Mouse (Mus musculus): ENCODE results near the gene Cdc42bpg.
A peak's percentile ranks its signal among the peaks of the same experiment; 100 is the strongest.
"Not testable (repeated sequence)": the region's sequence is repeated elsewhere in the genome, so short reads cannot be mapped to it uniquely, and the experiment has no call there.

The Cdc42bpg gene

GRCm38 (mm10) chr19:6276426-6277421, 29.5 kb upstream of the Cdc42bpg start, which contains the start of gene Ehd1:
Gene Ehd1 (plus strand): TSS chr19:6276725.
- peak; percentile 98 for DNase-seq (ENCODE audit: low read depth, low spot score)

GRCm38 (mm10) chr19:6277661-6278438, 28.4 kb upstream of the Cdc42bpg start:
- peak; percentile 54 for DNase-seq (ENCODE audit: low read depth, low spot score)

- no peak for DNase-seq (ENCODE audit: low read depth, low spot score)
Observed at GRCm38 (mm10) chr19:6278439-6279073, 27.7 kb upstream of the Cdc42bpg start.

- DNase-seq (ENCODE audit: low read depth, low spot score) = no peak
Observed at GRCm38 (mm10) chr19:6279481-6280144, 26.6 kb upstream of the Cdc42bpg start.

- DNase-seq (ENCODE audit: low read depth, low spot score) = no peak
Observed at GRCm38 (mm10) chr19:6280554-6280953, 25.7 kb upstream of the Cdc42bpg start.

- DNase-seq (ENCODE audit: low read depth, low spot score) = no peak
Observed at GRCm38 (mm10) chr19:6281122-6282020, 24.9 kb upstream of the Cdc42bpg start.

GRCm38 (mm10) chr19:6283001-6283400, 23.3 kb upstream of the Cdc42bpg start:
- no peak for DNase-seq (ENCODE audit: low read depth, low spot score)

- no peak for DNase-seq (ENCODE audit: low read depth, low spot score)
Observed at GRCm38 (mm10) chr19:6284502-6284901, 21.8 kb upstream of the Cdc42bpg start.

- DNase-seq (ENCODE audit: low read depth, low spot score) = no peak
Observed at GRCm38 (mm10) chr19:6285226-6285625, 21.0 kb upstream of the Cdc42bpg start.

- DNase-seq (ENCODE audit: low read depth, low spot score) = no peak
Observed at GRCm38 (mm10) chr19:6285632-6286433, 20.4 kb upstream of the Cdc42bpg start.

GRCm38 (mm10) chr19:6286434-6287401, 19.5 kb upstream of the Cdc42bpg start:
- DNase-seq (ENCODE audit: low read depth, low spot score) = no peak

GRCm38 (mm10) chr19:6288236-6288894, 17.9 kb upstream of the Cdc42bpg start:
- DNase-seq (ENCODE audit: low read depth, low spot score) = no peak

GRCm38 (mm10) chr19:6289696-6290238, 16.5 kb upstream of the Cdc42bpg start:
- no peak for DNase-seq (ENCODE audit: low read depth, low spot score)

- DNase-seq (ENCODE audit: low read depth, low spot score) = not testable (repeated sequence)
Observed at GRCm38 (mm10) chr19:6290720-6291116, 15.5 kb upstream of the Cdc42bpg start.

GRCm38 (mm10) chr19:6291117-6291781, 15.0 kb upstream of the Cdc42bpg start:
- no peak for DNase-seq (ENCODE audit: low read depth, low spot score)

GRCm38 (mm10) chr19:6292262-6292661, 14.0 kb upstream of the Cdc42bpg start:
- no peak for DNase-seq (ENCODE audit: low read depth, low spot score)

- DNase-seq (ENCODE audit: low read depth, low spot score) = no peak
Observed at GRCm38 (mm10) chr19:6294301-6294700, 12.0 kb upstream of the Cdc42bpg start.

Measured in forelimb bud, embryonic 11.5 days (tissue).